Mouse (Mus musculus) hindbrain, embryonic 13.5 days (tissue): ENCODE measurements around the gene Gm26897. TPM values are rescaled to one million over a fixed set of nuclear protein-coding genes. Genes with fewer than 3 reads are reported as not detected.
A peak's percentile ranks its signal among the peaks of the same experiment; 100 is the strongest.

Experiments used
- ATAC-seq: fragments of 200-750 bp; cut with Nextera tagmentation; 2 replicates; pipeline ENCODE4 v1.8.0; 2017; ENCODE audit warnings: moderate TSS enrichment; ENCODE audit not compliant: low FRiP score
- H3K27ac ChIP-seq: fragments of 300-500 bp; sonication (generic); 2 replicates; pipeline ENCODE4 v1.5.1; 2015; ENCODE audit warnings: inconsistent platforms, mild to moderate bottlenecking, moderate library complexity
- H3K27me3 ChIP-seq: fragments of 300-500 bp; sonication (generic); 2 replicates; pipeline ENCODE4 v1.6.1; 2015; ENCODE audit warnings: mild to moderate bottlenecking, inconsistent platforms
- H3K36me3 ChIP-seq: fragments of 300-500 bp; sonication (generic); 2 replicates; pipeline ENCODE4 v1.6.1; 2015; ENCODE audit warnings: mild to moderate bottlenecking, inconsistent platforms
- H3K4me1 ChIP-seq: fragments of 300-500 bp; sonication (generic); replicated peaks from 2 replicates; pipeline ENCODE4 v1.6.1; 2015; ENCODE audit warnings: inconsistent platforms
- H3K4me2 ChIP-seq: fragments of 300-500 bp; sonication (generic); 2 replicates; pipeline ENCODE4 v1.6.1; 2015; ENCODE audit warnings: inconsistent platforms, mild to moderate bottlenecking, moderate library complexity
- H3K4me3 ChIP-seq: fragments of 300-500 bp; sonication (generic); 2 replicates; pipeline ENCODE4 v1.5.1; 2015; ENCODE audit warnings: mild to moderate bottlenecking, inconsistent platforms
- H3K9ac ChIP-seq: fragments of 300-500 bp; sonication (generic); 2 replicates; pipeline ENCODE4 v1.6.1; 2015; ENCODE audit warnings: mild to moderate bottlenecking, inconsistent platforms
- H3K9me3 ChIP-seq: fragments of 300-500 bp; sonication (generic); 2 replicates; pipeline ENCODE4 v1.6.1; 2016; ENCODE audit warnings: inconsistent platforms
- WGBS: fragments of 180-500 bp; shearing (Covaris S2); methylation state at CpG from one replicate; pipeline ENCODE4 v1.1.7; 2015; 5-methylcytosine and 5-hydroxymethylcytosine counted together
- polyA plus RNA-seq: library from polyadenylated mRNA; unstranded; fragments of >200 nt; fragmentation: Nextera tagmentation; extraction: Ambion mirVana; gene quantifications from 2 replicates; pipeline ENCODE4 v1.2.1, GENCODE M21; 2015

Gene Gm26897
- polyA plus RNA-seq, 1 experiment from 2014 or later = not detected

DNA sequence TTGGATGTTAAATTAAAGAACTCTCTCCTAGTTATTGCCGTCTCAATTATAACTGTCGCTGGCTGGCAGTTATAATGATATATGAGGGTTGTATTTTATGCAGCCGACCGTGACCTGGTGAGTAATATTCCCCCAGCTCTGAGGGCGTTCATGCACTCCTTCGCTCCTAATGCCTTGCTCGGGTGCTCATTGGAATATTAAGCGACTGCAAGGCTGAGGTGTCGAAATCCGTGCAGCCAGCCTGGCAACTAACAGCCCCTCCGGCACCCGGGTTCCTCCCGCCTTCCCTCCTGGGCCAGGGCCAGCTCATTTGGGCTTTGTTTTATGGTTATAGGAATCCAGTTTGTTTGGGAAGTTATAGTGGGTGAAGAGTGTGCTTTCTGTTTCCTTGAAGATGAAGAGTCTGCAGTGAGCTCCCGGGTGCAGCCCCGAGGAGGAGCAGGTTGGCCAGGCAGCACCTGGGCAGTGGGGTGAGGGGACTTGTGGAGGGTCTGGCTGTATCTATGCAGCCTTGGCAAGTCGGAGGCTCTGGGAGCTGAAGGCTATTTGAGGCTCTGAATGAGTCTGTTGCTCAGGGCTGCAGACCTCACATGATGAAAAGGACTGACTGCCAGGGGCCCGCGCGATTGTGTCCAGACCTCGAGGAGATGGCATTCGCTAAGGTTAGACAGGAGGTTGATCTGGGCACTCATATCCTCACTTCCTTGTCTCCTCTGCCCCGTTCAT is 8.4 kb upstream of the Gm26897 start:
- 20% methylated on average over 22 of the region's 22 CpGs for WGBS
- peaks cover 34% of the 10 kb centered on the region for H3K4me1 ChIP-seq
- peak; percentile 77 for ATAC-seq
- 0 out of 2 replicates have a peak, but pooled peaks cover 3% of the 10 kb centered on the region for H3K27me3 ChIP-seq
- H3K4me2 ChIP-seq = peak overlapping the region; percentile 34
- no peak overlapping the region; the same call in 1 of the 2 replicates for H3K4me3 ChIP-seq
- peak overlapping the region; percentile 53 for H3K9ac ChIP-seq
- H3K36me3 ChIP-seq = no peaks in the 10 kb centered on the region
- H3K27ac ChIP-seq = peak overlapping the region; percentile 86
- no peaks in the 10 kb centered on the region; the same call in 1 of the 2 replicates for H3K9me3 ChIP-seq

DNA sequence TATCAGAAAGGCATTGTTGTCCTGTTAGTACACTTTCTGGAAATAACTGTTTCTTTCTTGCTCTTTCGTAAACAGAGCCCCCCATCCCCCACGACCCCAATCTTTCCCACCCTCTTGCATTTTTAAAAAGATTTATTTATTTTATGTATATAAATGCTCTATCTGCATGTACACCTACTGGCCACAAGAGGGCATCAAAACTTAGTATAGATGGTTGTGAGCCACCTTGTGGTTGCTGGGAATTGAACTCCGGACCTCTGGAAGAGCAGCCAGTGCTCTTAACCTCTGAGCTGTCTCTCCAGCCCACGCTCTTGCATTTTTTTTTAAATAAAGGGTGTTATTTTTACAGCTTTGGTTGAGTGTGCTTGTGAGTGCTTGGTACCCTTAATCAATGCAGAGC is 5.3 kb upstream of the Gm26897 start:
- H3K27ac ChIP-seq = no peak overlapping the region
- no peaks in the 10 kb centered on the region for H3K27me3 ChIP-seq
- no peak for ATAC-seq
- H3K9ac ChIP-seq = no peak overlapping the region
- H3K4me3 ChIP-seq = no peak overlapping the region
- no peaks in the 10 kb centered on the region; the same call in 1 of the 2 replicates for H3K9me3 ChIP-seq
- H3K4me1 ChIP-seq = peaks cover 44% of the 10 kb centered on the region
- no peak overlapping the region for H3K4me2 ChIP-seq
- WGBS = 87% methylated on average over 4 of the region's 4 CpGs
- no peaks in the 10 kb centered on the region for H3K36me3 ChIP-seq

DNA sequence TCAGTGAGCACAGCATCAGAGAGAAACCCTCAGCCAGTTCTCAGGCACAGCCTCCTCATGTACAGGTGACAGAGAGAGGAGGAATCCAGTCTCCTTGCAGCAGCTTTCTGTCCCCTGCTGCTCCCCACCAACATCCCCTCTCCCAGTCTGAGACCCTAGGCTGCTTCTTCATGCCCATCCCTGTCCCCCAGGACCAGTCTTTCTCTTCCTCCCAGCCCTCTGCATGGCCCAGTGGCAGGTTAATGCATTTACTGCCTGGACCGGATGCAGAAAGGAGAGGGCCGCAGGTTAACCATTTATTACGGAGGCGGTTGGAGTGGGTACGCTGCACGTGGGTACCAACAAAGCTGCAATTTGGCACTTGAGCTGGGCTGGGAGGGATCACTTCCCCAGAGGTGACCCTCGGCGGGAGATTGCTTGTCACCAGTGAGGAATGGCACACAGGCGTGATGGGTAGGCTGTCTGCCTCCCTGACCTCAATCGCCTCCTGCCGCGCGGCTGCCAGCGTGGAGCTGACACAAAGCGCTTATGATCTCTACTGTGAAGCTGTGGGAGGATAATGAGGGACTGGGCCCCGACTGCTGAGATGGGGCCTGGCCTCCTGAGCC is 3.1 kb upstream of the Gm26897 start:
- H3K27ac ChIP-seq = peak overlapping the region; percentile 85
- 0 out of 2 replicates have a peak overlapping the region, but pooled peaks have one; percentile 15 for H3K4me2 ChIP-seq
- H3K9me3 ChIP-seq = no peaks in the 10 kb centered on the region; the same call in 1 of the 2 replicates
- H3K36me3 ChIP-seq = 0 out of 2 replicates have a peak, but pooled peaks cover 5% of the 10 kb centered on the region
- H3K27me3 ChIP-seq = 0 out of 2 replicates have a peak, but pooled peaks cover 2% of the 10 kb centered on the region
- ATAC-seq = no peak
- no peak overlapping the region for H3K4me3 ChIP-seq
- H3K9ac ChIP-seq = peak overlapping the region; percentile 49
- WGBS = 9% methylated on average over 16 of the region's 16 CpGs
- peaks cover 22% of the 10 kb centered on the region for H3K4me1 ChIP-seq

DNA sequence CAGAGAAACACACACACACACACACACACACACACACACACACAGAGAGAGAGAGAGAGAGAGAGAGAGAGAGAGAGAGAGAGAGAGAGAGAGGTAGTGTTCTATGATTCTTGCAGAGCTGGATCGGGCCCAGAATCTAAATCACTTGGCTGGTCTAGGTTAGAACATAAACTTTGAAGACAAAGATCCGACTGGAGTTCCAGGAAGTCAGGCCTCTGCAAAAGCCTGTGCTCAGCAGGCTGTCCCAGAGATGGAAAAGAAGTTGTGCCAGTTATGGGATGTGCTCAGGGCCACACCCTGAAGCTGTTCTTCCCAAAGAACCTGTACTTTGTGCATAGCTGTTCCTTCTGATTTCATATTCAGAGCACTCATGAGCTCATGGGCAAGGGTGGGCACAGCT is 1.5 kb upstream of the Gm26897 start:
- H3K27me3 ChIP-seq = 0 out of 2 replicates have a peak, but pooled peaks cover 4% of the 10 kb centered on the region
- WGBS = 78% methylated on average over 2 of the region's 2 CpGs
- H3K4me1 ChIP-seq = peaks cover 12% of the 10 kb centered on the region
- H3K9ac ChIP-seq = no peak overlapping the region
- 0 out of 2 replicates have a peak, but pooled peaks cover 5% of the 10 kb centered on the region for H3K36me3 ChIP-seq
- no peak overlapping the region for H3K27ac ChIP-seq
- H3K9me3 ChIP-seq = no peaks in the 10 kb centered on the region; the same call in 1 of the 2 replicates
- no peak for ATAC-seq
- H3K4me2 ChIP-seq = no peak overlapping the region
- no peak overlapping the region for H3K4me3 ChIP-seq

DNA sequence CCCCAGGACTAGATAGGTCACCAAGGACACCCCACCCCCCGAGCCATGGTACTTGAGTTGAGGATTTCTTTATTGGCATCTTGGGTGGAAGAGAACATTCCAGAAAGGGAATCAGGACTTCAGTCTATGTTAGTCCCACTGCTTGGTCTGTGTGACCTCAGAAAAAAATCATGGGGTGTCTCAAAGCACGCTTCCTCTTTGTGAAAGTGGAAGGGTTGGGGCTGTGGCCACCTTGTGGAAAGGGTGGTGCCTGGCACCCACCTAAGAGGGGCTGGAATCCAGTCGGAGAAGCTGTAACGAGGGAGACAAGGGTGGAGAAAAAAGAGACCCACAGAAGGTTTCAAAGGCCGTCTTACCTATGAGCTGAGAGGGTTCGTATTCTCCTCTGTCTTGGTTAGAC is 5.8 kb downstream of the Gm26897 start:
- Histone ChIP-seq H3K4me1 (peaks cover 38% of the 10 kb centered on the region), H3K9ac (no peak overlapping the region), H3K4me3 (no peak overlapping the region), H3K27ac (no peak overlapping the region), H3K27me3 (0 out of 2 replicates have a peak, but pooled peaks cover 4% of the 10 kb centered on the region), H3K9me3 (no peaks in the 10 kb centered on the region), H3K36me3 (no peaks in the 10 kb centered on the region), H3K4me2 (no peak overlapping the region)
- WGBS = 73% methylated on average over 6 of the region's 6 CpGs
- ATAC-seq = no peak

DNA sequence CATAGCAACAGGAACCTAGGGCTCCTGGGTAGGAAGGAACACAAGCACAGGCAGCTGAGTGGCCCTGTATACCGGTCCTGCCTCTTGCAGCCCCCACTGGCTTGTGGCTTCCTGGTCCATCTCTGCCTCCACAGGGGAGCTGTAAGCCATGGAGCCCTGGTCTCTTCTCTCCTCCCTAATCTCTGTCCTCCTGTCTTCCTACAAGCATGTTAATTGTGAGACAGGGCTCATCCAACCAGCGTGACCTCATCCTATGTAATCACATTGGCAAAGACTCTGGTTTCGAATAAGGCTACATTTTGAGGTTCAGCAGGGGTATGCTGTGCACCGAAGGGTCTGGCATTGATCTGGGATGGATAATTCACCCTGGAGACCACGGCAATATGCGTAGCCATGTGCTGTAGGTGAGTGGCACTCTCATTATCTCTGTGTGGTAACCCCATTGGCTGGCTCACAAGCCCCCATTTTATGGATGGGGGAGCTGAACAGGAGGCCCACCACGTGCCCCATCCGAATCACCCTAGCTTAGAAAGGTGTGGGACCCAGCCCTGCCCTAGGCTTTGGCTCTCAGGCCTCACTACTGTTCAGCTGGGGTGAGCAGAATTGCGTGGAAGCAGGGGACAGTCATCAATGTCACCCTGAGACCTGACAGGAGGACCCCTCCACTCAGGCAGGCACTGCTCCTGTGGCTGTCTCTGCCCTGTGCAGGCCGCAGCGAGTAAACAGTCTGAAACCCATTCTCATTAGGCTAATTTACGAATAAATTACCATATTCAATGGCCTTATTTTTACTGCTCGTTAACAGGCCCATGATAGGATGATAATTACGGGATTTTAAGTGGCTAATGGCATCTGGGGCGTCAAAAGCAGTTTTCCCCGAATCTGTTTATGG is 6.9 kb downstream of the Gm26897 start:
- peaks cover 38% of the 10 kb centered on the region for H3K4me1 ChIP-seq
- H3K9me3 ChIP-seq = no peaks in the 10 kb centered on the region
- H3K4me2 ChIP-seq = no peak overlapping the region
- H3K27me3 ChIP-seq = 0 out of 2 replicates have a peak, but pooled peaks cover 4% of the 10 kb centered on the region
- H3K27ac ChIP-seq = peak overlapping the region; percentile 88
- no peaks in the 10 kb centered on the region for H3K36me3 ChIP-seq
- WGBS = 19% methylated on average over 16 of the region's 16 CpGs
- H3K9ac ChIP-seq = peak overlapping the region; percentile 46; the same call in 1 of the 2 replicates
- H3K4me3 ChIP-seq = no peak overlapping the region
- peak; percentile 70 for ATAC-seq

DNA sequence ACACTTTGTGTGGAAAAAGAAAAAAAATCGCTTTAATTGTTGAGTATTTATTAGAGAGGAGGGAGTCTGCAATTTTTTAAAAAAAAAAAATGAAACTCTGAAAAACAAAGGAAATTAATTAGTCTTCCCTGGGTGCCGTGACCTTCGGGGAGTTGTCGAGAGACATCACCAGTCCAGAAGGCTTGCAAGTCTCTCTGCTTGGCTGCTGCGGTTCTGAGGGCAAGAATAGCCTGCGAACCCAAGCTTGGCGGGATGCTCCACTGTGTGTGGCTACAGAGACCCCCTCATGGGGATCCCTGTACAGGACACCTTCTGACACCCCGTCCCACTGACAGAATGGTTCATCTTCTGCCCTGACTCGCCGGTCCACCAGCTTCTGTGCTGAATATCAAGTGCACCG is 7.6 kb downstream of the Gm26897 start:
- ATAC-seq = no peak

DNA sequence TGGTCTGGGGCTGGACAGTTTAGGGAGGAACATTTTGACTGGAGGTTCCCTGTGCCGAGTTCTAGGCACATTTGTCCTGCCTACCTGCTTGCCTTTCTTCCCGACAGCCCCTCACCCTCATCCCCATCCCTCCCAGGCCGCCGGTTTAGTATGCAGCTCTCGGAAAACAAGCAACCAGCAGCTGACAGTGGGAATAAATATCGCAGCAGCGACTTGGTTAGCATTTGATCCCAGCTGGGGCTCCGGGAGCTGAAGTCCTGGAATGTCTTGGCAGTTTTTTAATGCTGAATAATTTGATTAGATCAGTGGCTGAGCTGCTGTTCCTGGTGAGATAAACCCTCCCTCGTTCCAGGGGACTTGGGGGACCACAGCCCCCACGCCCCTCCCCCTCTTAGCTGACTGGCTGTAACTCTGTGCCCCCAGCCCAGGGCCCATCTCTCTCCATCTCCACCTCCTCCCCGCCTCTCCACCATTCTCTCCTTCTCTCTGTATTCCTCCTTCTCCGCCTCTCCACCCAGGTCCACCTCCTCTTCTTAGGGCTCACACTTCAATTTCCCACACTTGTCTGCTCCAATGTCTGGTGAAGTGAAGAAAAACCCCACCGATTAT is 8.7 kb downstream of the Gm26897 start:
- 0 out of 2 replicates have a peak, but pooled peaks cover 3% of the 10 kb centered on the region for H3K27me3 ChIP-seq
- H3K9me3 ChIP-seq = no peaks in the 10 kb centered on the region
- H3K4me1 ChIP-seq = peaks cover 38% of the 10 kb centered on the region
- H3K4me3 ChIP-seq = no peak overlapping the region
- H3K9ac ChIP-seq = peak overlapping the region; percentile 29; the same call in 1 of the 2 replicates
- H3K4me2 ChIP-seq = peak overlapping the region; percentile 6; the same call in 1 of the 2 replicates
- 14% methylated on average over 13 of the region's 13 CpGs for WGBS
- peak; percentile 65 for ATAC-seq
- no peaks in the 10 kb centered on the region for H3K36me3 ChIP-seq
- H3K27ac ChIP-seq = peak overlapping the region; percentile 88

More for the DNA sequence above, 7.6 kb downstream of the Gm26897 start:
- H3K27me3 ChIP-seq = 0 out of 2 replicates have a peak, but pooled peaks cover 3% of the 10 kb centered on the region
- 0 out of 2 replicates have a peak overlapping the region, but pooled peaks have one; percentile 6 for H3K4me2 ChIP-seq
- H3K9ac ChIP-seq = 0 out of 2 replicates have a peak overlapping the region, but pooled peaks have one; percentile 30
- no peaks in the 10 kb centered on the region for H3K9me3 ChIP-seq
- H3K4me3 ChIP-seq = no peak overlapping the region
- peaks cover 38% of the 10 kb centered on the region for H3K4me1 ChIP-seq
- H3K36me3 ChIP-seq = no peaks in the 10 kb centered on the region
- peak overlapping the region; percentile 88 for H3K27ac ChIP-seq
- WGBS = 5% methylated on average over 11 of the region's 11 CpGs

DNA sequence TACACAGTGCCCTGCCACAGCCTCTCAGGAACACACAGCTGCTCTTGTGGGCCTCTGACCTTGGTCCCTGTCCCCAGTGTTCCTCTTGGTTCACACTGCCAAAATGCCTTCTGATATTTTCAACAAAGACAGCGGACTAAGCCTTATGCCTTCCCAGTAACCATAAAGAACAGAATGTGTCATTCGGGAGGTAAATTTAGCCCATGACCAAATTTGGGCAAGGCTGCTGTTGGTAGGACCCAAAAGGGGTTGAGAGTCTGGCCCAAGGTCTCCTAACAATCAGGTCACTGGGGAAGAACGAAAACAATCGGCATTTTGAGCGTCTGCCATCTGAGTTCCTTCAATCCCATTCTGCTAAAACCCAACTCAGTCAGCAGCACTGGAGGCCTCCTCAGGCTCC is 15.9 kb downstream of the Gm26897 start:
- H3K4me3 ChIP-seq = no peak overlapping the region
- H3K9ac ChIP-seq = no peak overlapping the region
- ATAC-seq = no peak
- H3K27me3 ChIP-seq = 0 out of 2 replicates have a peak, but pooled peaks cover 2% of the 10 kb centered on the region
- H3K4me2 ChIP-seq = no peak overlapping the region
- H3K36me3 ChIP-seq = no peaks in the 10 kb centered on the region
- H3K27ac ChIP-seq = peak overlapping the region; percentile 71
- no peaks in the 10 kb centered on the region for H3K9me3 ChIP-seq
- peaks cover 40% of the 10 kb centered on the region for H3K4me1 ChIP-seq
- WGBS = 86% methylated on average over 5 of the region's 5 CpGs

DNA sequence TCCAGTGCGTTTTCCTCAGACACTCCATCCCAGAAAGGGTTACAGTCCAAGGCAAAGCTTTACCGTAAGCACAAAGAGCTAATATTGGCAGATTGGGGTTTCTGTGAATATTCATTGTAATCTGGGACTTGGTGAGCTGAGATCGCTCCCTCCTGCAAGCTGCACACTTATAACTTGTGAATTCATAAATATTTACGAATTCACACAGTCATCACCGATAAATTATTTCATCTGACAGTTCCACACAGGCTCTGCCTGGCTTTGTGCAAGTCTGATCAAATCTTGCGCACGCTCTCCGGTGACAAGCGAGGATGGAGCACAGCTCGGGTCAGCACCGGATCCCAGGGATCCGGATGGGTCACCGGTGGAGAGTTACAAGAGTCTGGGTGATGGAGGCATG is 16.4 kb downstream of the Gm26897 start:
- Histone ChIP-seq H3K4me3 (no peak overlapping the region), H3K4me1 (peaks cover 44% of the 10 kb centered on the region), H3K9ac (0 out of 2 replicates have a peak overlapping the region, but pooled peaks have one; percentile 35), H3K9me3 (no peaks in the 10 kb centered on the region), H3K27ac (peak overlapping the region; percentile 71), H3K36me3 (no peaks in the 10 kb centered on the region), H3K4me2 (no peak overlapping the region), H3K27me3 (no peaks in the 10 kb centered on the region)
- WGBS = 63% methylated on average over 13 of the region's 13 CpGs
- ATAC-seq = peak; percentile 31; the same call in 1 of the 2 replicates

DNA sequence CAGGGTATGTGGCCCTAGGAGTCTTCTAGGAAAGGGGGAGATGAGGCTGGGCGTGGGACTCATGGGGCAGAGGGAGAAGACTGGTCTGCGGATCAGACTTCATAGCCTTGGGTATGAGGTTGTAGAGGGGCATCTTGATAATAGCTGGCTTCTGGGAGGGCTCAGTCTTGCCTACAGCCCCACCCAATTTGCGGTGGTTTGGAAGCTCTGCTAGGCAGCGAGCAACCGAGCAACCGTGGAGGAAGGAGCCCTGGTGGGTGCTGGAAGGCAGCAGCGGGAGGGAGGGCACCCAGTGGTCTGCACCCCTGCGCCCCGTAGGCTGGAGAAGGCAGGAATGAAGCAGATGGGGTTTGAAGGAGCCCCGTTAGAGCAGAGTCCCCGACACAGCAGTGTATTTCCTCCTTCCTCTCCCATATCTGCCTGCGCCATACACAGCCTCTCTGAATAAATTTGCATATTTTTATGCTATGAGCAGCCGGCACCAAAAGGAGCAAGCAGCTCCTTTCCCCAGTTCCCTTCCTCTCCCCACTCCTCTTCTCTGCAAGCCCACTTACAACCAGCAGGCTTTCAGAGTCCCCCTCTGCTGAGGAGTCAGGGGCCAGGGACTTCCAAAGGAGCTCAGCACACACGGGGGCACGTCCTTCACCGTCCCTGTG is 20.9 kb downstream of the Gm26897 start:
- Histone ChIP-seq H3K4me2 (peak overlapping the region; percentile 45), H3K9ac (peak overlapping the region; percentile 57; the same call in 1 of the 2 replicates), H3K9me3 (no peaks in the 10 kb centered on the region), H3K4me3 (no peak overlapping the region), H3K27me3 (no peaks in the 10 kb centered on the region), H3K36me3 (no peaks in the 10 kb centered on the region), H3K4me1 (peaks cover 33% of the 10 kb centered on the region), H3K27ac (peak overlapping the region; percentile 88)
- peak; percentile 55 for ATAC-seq
- 23% methylated on average over 16 of the region's 16 CpGs for WGBS
